Mouse (Mus musculus) liver, postnatal 0 days (tissue): ENCODE measurements around the gene Cfap43.

Source experiments
- CTCF ChIP-seq: sonication (generic); IDR thresholded peaks from 2 replicates; pipeline ENCODE4 v1.5.1; 2016; ENCODE audit warnings: antibody characterized with exemption, low read depth
- EP300 ChIP-seq: IDR thresholded peaks from 2 replicates; pipeline ENCODE4 v1.6.1; 2016; ENCODE audit warnings: antibody characterized with exemption, low read depth, mild to moderate bottlenecking

- no peak for TF ChIP-seq EP300
- no peak for TF ChIP-seq CTCF
These were observed 15.1 kb upstream of the Cfap43 start for GRCm38 (mm10) chr19:47934146-47934545.
